Mouse (Mus musculus) lung, postnatal 36 days (tissue): ENCODE data around the gene Pla2g6.

ENCODE experiments used
- DNase-seq: peaks from one replicate; pipeline ENCODE4 v3.0.0; 2022; ENCODE audit warnings: mixed read lengths

The Pla2g6 gene

GRCm38 (mm10) chr15:79348651-79349050 is 20.5 kb upstream of the Pla2g6 start:
- no peak for DNase-seq

- peak; percentile 92 for DNase-seq
Measured at GRCm38 (mm10) chr15:79347845-79348506, 19.8 kb upstream of the Pla2g6 start.

GRCm38 (mm10) chr15:79347165-79347844 is 19.1 kb upstream of the Pla2g6 start:
- peak; percentile 96 for DNase-seq

GRCm38 (mm10) chr15:79346051-79346793 is 18.0 kb upstream of the Pla2g6 start, which contains the start of gene Maff:
Gene Maff (plus strand): TSS chr15:79346621.
- DNase-seq = peak; percentile 57

GRCm38 (mm10) chr15:79344627-79345026 is 16.4 kb upstream of the Pla2g6 start:
- no peak for DNase-seq

GRCm38 (mm10) chr15:79342641-79343337 is 14.6 kb upstream of the Pla2g6 start:
- no peak for DNase-seq

GRCm38 (mm10) chr15:79338978-79339377 is 10.8 kb upstream of the Pla2g6 start:
- DNase-seq = no peak

GRCm38 (mm10) chr15:79335061-79335655 is 7.0 kb upstream of the Pla2g6 start:
- no peak for DNase-seq

- peak; percentile 85 for DNase-seq
Measured at GRCm38 (mm10) chr15:79333409-79333808, 5.2 kb upstream of the Pla2g6 start.

- no peak for DNase-seq
Measured at GRCm38 (mm10) chr15:79330521-79330920, 2.3 kb upstream of the Pla2g6 start.

GRCm38 (mm10) chr15:79329979-79330363 is 1.8 kb upstream of the Pla2g6 start:
- peak; percentile 53 for DNase-seq

- no peak for DNase-seq
Measured at GRCm38 (mm10) chr15:79329346-79329978, 1.3 kb upstream of the Pla2g6 start.

- no peak for DNase-seq
Measured at GRCm38 (mm10) chr15:79328939-79329275, 717 bp upstream of the Pla2g6 start.

GRCm38 (mm10) chr15:79326971-79327961 is 924 bp downstream of the Pla2g6 start:
- DNase-seq = peak; percentile 78

GRCm38 (mm10) chr15:79326264-79326663 is 1.9 kb downstream of the Pla2g6 start:
- DNase-seq = peak; percentile 84

- DNase-seq = no peak
Measured at GRCm38 (mm10) chr15:79325742-79326141, 2.4 kb downstream of the Pla2g6 start.

- no peak for DNase-seq
Measured at GRCm38 (mm10) chr15:79324373-79324772, 3.8 kb downstream of the Pla2g6 start.

- DNase-seq = no peak
Measured at GRCm38 (mm10) chr15:79323791-79324155, 4.4 kb downstream of the Pla2g6 start.

- DNase-seq = peak; percentile 97
Measured at GRCm38 (mm10) chr15:79322991-79323790, 5.0 kb downstream of the Pla2g6 start.
